Mouse (Mus musculus): ENCODE data around the gene Cntn1.

DNA sequence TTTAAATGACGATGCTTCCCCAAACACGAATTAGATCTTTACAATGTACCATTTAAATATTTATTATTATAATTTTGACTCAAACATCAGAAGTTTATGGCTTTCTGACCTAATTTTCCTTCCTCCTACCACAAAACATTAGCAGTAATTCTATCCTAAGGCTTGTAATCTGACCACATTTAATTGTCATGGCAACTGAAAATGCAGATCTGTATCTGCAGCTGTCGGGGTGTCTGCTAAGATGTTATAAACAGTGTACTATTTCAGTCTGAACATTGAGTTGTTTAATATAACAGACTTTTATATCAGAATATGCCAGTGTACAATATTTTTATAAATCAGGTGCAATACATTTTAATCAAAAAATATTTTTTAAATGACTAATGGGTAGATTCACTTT, 10.0 kb downstream of the Cntn1 start:
- TF ChIP-seq MAX (IDR thresholded peaks at IDR 0.05) (no peak), CTCF (IDR thresholded peaks at IDR 0.05; ENCODE audit: control insufficient read depth, insufficient read depth, insufficient read length) (no peak), FOSL1 (IDR thresholded peaks at IDR 0.05; ENCODE audit: insufficient read depth, low read length, poor library complexity, severe bottlenecking) (no peak), USF1 (IDR thresholded peaks at IDR 0.05; ENCODE audit: low read depth) (no peak), MYOG (IDR thresholded peaks at IDR 0.05; ENCODE audit: control insufficient read depth, extremely low read depth, insufficient read length) (no peak), CEBPB (IDR thresholded peaks at IDR 0.05; ENCODE audit: low read depth) (no peak), MYOD1 (IDR thresholded peaks at IDR 0.05; ENCODE audit: control insufficient read depth, insufficient read length, low read depth) (peak; percentile 35)
